Mouse (Mus musculus) lung, embryonic 15.5 days (tissue): ENCODE measurements around the gene Slc39a10. TPM values are rescaled to one million over a fixed set of nuclear protein-coding genes. Genes with fewer than 3 reads are reported as not detected.

ENCODE experiments used
- ATAC-seq: fragments of 200-750 bp; cut with Nextera tagmentation; 2 replicates; pipeline ENCODE4 v1.8.0; 2017; ENCODE audit warnings: moderate number of reproducible peaks, borderline replicate concordance; ENCODE audit not compliant: low FRiP score, low TSS enrichment; ENCODE audit errors: extremely low read depth
- H3K27ac ChIP-seq: fragments of 300-500 bp; sonication (generic); 2 replicates; pipeline ENCODE4 v1.5.1; 2015; ENCODE audit warnings: moderate library complexity, mild to moderate bottlenecking, inconsistent platforms
- H3K27me3 ChIP-seq: fragments of 300-500 bp; sonication (generic); 2 replicates; pipeline ENCODE4 v1.6.1; 2015; ENCODE audit warnings: inconsistent platforms
- H3K36me3 ChIP-seq: fragments of 300-500 bp; sonication (generic); 2 replicates; pipeline ENCODE4 v1.6.1; 2015; ENCODE audit warnings: inconsistent platforms
- H3K4me1 ChIP-seq: fragments of 300-500 bp; sonication (generic); 2 replicates; pipeline ENCODE4 v1.6.1; 2015; ENCODE audit warnings: inconsistent platforms
- H3K4me2 ChIP-seq: fragments of 300-500 bp; sonication (generic); 2 replicates; pipeline ENCODE4 v1.6.1; 2015; ENCODE audit warnings: inconsistent platforms, mild to moderate bottlenecking, moderate library complexity
- H3K4me3 ChIP-seq: fragments of 300-500 bp; sonication (generic); 2 replicates; pipeline ENCODE4 v1.5.1; 2015; ENCODE audit warnings: mild to moderate bottlenecking, inconsistent platforms
- H3K9ac ChIP-seq: fragments of 300-500 bp; sonication (generic); 2 replicates; pipeline ENCODE4 v1.6.1; 2015; ENCODE audit warnings: inconsistent platforms
- H3K9me3 ChIP-seq: fragments of 300-500 bp; sonication (generic); 2 replicates; pipeline ENCODE4 v1.6.1; 2016; ENCODE audit warnings: inconsistent platforms
- WGBS: fragments of 180-500 bp; shearing (Covaris S2); methylation state at CpG from one replicate; pipeline ENCODE4 v1.1.7; 2015; 5-methylcytosine and 5-hydroxymethylcytosine counted together
- polyA plus RNA-seq: library from polyadenylated mRNA; unstranded; fragments of >200 nt; fragmentation: Nextera tagmentation; extraction: Ambion mirVana; gene quantifications from 2 replicates; pipeline ENCODE4 v1.2.1, GENCODE M21; 2015

Slc39a10 gene
- polyA plus RNA-seq, 1 experiment from 2014 or later: 41.3 TPM

DNA sequence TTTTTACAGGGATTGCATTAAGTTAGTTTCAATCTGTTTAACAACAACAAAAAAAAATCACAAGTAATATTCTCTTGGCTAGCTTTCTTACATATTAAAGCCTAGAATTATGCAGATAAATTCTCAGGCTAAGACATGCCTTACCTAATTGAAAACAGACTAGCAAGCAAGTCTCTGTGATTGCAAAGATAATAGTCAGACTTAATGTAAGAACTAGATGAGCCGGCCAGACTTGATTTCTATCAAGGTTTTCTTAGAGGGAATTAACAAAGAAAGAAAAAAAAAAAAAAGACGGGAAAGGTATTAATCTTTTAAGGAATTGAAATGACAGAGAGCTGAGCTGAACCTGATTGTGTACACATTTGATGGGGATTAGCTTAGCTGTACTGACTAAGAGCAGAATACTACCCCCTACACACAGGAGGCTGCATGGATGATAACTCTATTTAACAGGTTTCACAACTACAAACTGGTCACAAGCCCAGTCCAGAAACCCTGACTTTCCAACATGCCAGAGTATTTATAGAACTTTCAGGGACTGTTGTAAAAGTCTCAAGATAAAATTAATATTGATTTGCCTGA lies 9.5 kb upstream of the Slc39a10 start:
- 46% methylated on average over 2 of the region's 2 CpGs for WGBS

DNA sequence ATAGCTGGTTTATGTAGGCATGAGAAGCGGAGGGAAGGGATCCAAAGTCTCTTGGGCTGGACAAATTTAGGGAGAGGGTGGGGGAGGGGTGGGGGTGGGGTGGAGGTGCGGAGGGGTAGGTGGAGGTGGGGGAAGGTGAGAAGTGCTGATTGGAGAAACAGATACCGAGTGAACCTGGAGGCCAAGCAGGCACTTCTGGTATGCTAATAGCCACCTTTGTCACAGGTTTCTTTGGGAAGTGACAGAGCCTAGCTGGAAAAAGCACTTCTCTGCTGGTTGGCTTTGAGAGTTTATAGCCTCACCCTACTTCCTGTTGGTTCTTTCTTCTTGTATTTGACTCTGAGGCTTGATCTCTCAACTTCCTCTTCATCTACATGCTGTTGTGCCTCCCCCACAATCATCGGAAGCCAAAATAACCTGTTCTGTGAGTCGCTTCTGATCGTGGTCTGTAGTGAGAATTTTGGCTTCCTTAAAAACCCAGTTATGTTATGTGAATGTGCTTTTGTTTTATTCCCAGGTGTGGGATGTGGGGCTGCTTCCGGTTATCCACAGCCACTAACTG lies 1.7 kb upstream of the Slc39a10 start:
- H3K4me2 ChIP-seq: no peak overlapping the region
- no peaks in the 10 kb centered on the region for H3K9me3 ChIP-seq
- no peak overlapping the region for H3K9ac ChIP-seq
- ATAC-seq: 0 out of 2 replicates have a peak, but pooled peaks have one; percentile 55
- no peak overlapping the region for H3K4me3 ChIP-seq
- no peaks in the 10 kb centered on the region for H3K27me3 ChIP-seq
- no peaks in the 10 kb centered on the region for H3K36me3 ChIP-seq
- H3K4me1 ChIP-seq: no peaks in the 10 kb centered on the region; the same call in 1 of the 2 replicates
- H3K27ac ChIP-seq: peak overlapping the region; percentile 21; the same call in 1 of the 2 replicates
- 19% methylated on average over 7 of the region's 7 CpGs for WGBS

More for the DNA sequence above, 9.5 kb upstream of the Slc39a10 start:
- Histone ChIP-seq H3K4me1 (no peaks in the 10 kb centered on the region), H3K4me2 (no peak overlapping the region), H3K27ac (no peak overlapping the region), H3K27me3 (no peaks in the 10 kb centered on the region), H3K4me3 (no peak overlapping the region), H3K9ac (no peak overlapping the region), H3K9me3 (no peaks in the 10 kb centered on the region), H3K36me3 (no peaks in the 10 kb centered on the region)
- no peak for ATAC-seq

DNA sequence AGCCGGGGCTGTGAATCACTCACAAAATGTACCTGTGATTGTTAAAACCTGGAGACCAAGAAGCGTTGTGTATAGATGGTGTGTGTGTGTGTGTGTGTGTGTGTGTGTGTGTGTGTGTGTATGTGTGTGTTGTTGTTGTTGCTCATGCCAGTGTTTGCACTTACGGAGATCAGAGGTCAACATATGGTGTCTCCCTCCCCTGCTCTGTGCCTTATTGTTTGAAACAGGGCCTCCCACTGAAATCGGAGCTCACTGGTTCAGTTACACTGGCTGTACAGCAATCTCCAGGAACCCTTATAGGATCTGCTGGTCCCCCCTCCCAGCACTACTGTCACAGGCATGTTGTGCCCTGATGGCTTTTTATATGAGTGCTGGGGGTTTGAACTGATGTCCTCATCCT lies 3.9 kb downstream of the Slc39a10 start:
- 18% methylated on average over 4 of the region's 4 CpGs for WGBS
- Histone ChIP-seq H3K4me3 (no peak overlapping the region), H3K27ac (peak overlapping the region; percentile 76), H3K9ac (no peak overlapping the region), H3K4me2 (0 out of 2 replicates have a peak overlapping the region, but pooled peaks have one; percentile 36), H3K4me1 (peaks cover 15% of the 10 kb centered on the region; the same call in 1 of the 2 replicates), H3K9me3 (no peaks in the 10 kb centered on the region), H3K36me3 (no peaks in the 10 kb centered on the region), H3K27me3 (no peaks in the 10 kb centered on the region)
- ATAC-seq: no peak

DNA sequence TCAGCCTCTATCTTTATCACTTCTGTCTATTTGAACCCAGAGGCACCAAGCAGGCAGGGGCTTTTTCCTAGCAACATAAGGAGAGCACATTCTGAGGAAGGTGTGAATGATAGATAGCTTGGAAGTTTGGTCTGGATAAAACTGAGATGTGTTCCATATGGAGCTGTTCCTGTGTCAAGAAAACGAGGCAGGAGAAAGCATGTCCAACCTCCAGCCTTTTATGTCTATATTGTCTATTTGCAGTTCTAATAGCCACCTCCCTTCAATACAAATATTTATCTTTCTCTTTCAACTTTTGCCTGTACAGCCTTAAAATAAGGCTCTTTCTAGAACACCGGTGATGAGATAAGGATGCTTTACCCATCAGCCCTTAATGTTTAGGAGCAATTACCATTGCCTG lies 4.3 kb downstream of the Slc39a10 start:
- peak; percentile 47 for ATAC-seq
- 4% methylated on average over 2 of the region's 2 CpGs for WGBS
- H3K4me3 ChIP-seq: no peak overlapping the region
- no peaks in the 10 kb centered on the region for H3K9me3 ChIP-seq
- no peak overlapping the region for H3K9ac ChIP-seq
- no peaks in the 10 kb centered on the region for H3K27me3 ChIP-seq
- peak overlapping the region; percentile 36 for H3K4me2 ChIP-seq
- H3K27ac ChIP-seq: peak overlapping the region; percentile 76
- H3K36me3 ChIP-seq: no peaks in the 10 kb centered on the region
- peaks cover 15% of the 10 kb centered on the region; the same call in 1 of the 2 replicates for H3K4me1 ChIP-seq

DNA sequence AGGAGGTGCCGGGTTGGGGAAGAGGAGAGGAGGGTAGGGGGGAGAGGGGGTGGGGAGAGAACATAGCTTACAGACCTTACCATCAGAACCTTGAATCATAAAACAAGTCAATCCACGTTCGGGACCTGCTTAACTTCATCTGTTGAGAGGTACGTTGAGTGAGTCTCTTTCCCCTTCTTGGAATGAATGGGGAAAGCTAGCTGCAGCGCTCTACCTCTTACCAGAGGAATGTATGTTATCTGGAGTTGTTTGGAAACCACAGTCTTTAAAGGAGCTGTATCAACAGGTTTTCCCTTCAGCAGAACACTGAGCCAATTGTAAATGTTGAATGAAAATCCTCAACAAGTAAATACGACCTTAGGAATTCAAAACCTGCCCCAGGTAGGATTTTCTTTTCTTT lies 4.7 kb downstream of the Slc39a10 start:
- Histone ChIP-seq H3K27ac (peak overlapping the region; percentile 76), H3K9me3 (no peaks in the 10 kb centered on the region), H3K4me3 (0 out of 2 replicates have a peak overlapping the region, but pooled peaks have one; percentile 8), H3K4me1 (peaks cover 15% of the 10 kb centered on the region; the same call in 1 of the 2 replicates), H3K27me3 (no peaks in the 10 kb centered on the region), H3K4me2 (peak overlapping the region; percentile 36), H3K36me3 (no peaks in the 10 kb centered on the region), H3K9ac (no peak overlapping the region)
- peak; percentile 78 for ATAC-seq
- 7% methylated on average over 6 of the region's 6 CpGs for WGBS

DNA sequence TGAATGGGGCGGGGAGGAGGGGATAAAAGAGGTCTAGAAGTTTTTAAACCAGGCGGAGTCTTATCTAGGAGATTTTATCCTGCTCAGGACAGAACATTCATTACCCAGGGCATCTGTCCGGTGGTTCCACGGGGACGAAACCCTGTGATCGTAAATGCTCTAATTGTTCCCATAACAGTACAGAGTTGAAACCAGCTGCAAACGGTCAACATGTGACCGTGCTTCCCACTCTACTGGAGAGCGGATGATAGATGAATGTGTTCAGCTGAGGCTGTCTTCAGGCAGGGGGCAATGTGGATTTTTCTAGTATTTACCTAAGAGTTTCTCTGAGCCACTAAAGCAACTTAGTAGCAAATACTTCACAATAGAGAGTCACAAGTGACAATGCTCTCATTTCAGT lies 6.6 kb downstream of the Slc39a10 start:
- Histone ChIP-seq H3K27ac (peak overlapping the region; percentile 48), H3K4me2 (peak overlapping the region; percentile 14), H3K4me3 (no peak overlapping the region)

DNA sequence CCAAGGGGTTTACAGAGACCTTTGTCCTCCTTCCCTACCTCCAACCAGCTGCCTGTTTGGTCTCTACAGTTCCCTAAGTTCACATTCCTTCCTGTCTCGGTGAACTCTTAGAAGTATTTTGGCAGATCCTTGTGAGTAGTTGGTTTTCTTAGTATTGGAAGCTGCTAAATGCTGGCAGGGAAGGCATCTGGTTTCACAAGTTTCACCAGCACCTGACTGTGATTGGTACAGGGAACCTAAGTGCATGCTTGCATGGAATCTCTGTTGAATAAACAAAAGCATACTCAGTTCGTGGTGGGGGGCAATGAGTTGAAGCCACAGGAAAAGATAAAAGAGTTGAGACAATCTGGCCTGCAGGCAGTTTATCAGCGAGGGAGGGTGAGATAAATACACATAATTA lies 7.4 kb downstream of the Slc39a10 start:
- Histone ChIP-seq H3K9ac (no peak overlapping the region), H3K4me3 (no peak overlapping the region), H3K4me2 (no peak overlapping the region), H3K36me3 (no peaks in the 10 kb centered on the region), H3K9me3 (no peaks in the 10 kb centered on the region), H3K27ac (peak overlapping the region; percentile 35), H3K27me3 (no peaks in the 10 kb centered on the region), H3K4me1 (peaks cover 15% of the 10 kb centered on the region; the same call in 1 of the 2 replicates)
- ATAC-seq: no peak
- whole genome bisulfite sequencing: 2% methylated on average over 3 of the region's 3 CpGs

More for the DNA sequence above, 6.6 kb downstream of the Slc39a10 start:
- no peaks in the 10 kb centered on the region for H3K9me3 ChIP-seq
- H3K36me3 ChIP-seq: no peaks in the 10 kb centered on the region
- H3K9ac ChIP-seq: no peak overlapping the region
- H3K4me1 ChIP-seq: peaks cover 15% of the 10 kb centered on the region; the same call in 1 of the 2 replicates
- ATAC-seq: no peak
- 14% methylated on average over 9 of the region's 9 CpGs for WGBS
- no peaks in the 10 kb centered on the region for H3K27me3 ChIP-seq

DNA sequence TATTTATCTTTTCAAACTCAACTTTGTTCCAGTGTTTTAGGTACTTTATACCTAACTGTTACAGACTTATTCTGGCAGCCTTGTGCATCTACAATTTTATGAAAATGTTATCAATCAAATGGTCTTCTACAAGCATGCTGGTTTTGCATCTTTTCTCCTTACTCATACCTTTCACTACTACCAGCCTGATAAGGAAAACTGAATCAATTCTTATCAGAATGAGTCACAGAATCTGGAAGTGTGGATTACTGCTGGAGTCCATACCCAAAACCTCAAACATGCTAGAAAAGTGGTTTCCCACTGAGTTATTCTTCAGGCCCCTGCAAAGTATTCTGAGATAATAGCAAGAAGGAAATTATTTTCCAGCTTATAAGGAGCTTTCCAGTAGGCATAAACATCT lies 12.7 kb downstream of the Slc39a10 start:
- no peak for ATAC-seq
- Histone ChIP-seq H3K4me1 (no peaks in the 10 kb centered on the region), H3K9ac (no peak overlapping the region), H3K4me2 (no peak overlapping the region), H3K27ac (no peak overlapping the region), H3K27me3 (no peaks in the 10 kb centered on the region), H3K36me3 (no peaks in the 10 kb centered on the region), H3K9me3 (no peaks in the 10 kb centered on the region), H3K4me3 (no peak overlapping the region)

DNA sequence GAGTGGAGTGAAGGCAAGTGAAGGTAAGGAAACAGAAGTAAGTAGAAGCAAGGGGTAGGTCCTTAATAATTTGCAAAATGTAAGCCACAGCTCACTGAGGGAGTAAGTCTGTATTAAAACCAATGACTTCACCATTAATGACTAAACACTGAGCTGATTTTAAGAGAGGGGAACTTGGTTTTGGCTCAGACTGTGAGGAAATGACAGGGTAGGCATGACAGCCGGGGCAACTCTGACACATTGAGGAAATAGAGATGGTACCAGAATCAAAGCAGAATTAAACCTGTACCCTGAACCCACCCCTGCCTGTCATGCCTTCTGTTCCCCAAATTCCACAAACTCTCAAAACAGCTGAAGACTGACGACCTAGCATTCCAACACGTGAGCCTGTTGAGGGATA lies 18.9 kb downstream of the Slc39a10 start:
- Histone ChIP-seq H3K36me3 (no peaks in the 10 kb centered on the region), H3K27me3 (no peaks in the 10 kb centered on the region), H3K4me3 (no peak overlapping the region), H3K27ac (no peak overlapping the region), H3K4me2 (no peak overlapping the region), H3K9ac (no peak overlapping the region), H3K4me1 (0 out of 2 replicates have a peak, but pooled peaks cover 4% of the 10 kb centered on the region), H3K9me3 (no peaks in the 10 kb centered on the region)
- 42% methylated on average over 3 of the region's 3 CpGs for WGBS
- no peak for ATAC-seq

DNA sequence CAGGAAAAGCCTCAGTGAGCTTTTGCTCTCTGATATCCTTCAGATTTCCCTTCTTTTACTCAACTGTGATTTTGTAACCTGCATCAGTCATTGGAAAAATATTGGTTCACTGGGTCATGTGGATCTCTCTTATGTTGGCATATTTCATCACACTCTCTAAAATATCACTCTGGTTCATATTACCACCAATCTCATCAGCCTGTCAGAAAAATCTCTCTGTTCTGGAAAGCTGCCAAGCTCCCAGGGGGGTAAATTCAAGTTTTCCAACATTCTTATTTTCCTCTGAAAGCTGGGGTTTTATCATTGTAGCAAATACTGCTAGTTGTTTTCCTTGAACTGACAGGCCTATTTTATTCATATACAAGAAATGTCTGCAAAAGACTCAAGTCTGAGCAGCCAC lies 22.9 kb downstream of the Slc39a10 start:
- H3K9me3 ChIP-seq: no peaks in the 10 kb centered on the region
- ATAC-seq: no peak
- no peaks in the 10 kb centered on the region for H3K27me3 ChIP-seq

DNA sequence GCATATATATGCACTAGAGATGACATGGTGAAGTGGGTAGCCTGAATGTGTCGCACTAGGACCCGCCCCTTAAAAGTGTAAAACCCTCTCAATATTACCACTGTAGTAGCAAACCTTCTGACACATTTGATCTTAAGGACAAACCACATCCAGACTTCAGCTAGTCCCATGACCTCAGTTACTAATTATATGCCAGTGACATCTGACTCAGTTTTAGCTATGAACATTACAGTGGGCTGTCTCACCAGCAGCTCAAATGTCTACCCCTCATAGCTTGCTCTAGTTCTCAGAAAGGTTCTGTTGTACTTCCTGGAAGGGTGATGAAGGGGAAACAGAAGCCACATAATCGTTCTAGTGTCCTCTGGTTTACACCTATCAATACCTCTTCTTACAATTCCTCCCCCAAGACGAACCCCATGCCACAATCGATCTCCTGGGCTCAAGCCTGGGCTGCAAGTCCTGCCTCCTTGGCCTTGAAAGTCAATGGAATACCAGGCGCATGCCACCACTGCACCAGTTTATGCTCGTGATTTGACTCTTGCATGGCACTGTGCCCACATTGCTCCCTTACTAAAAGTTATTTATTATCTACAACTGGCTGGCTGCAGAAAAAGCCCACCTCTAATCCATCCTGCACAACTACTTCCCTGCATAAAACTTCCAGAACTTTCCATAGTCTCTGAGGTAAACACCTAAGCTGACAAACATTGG lies 28.3 kb downstream of the Slc39a10 start:
- no peaks in the 10 kb centered on the region for H3K36me3 ChIP-seq
- H3K4me2 ChIP-seq: no peak overlapping the region
- no peak overlapping the region; the same call in 1 of the 2 replicates for H3K27ac ChIP-seq
- no peak overlapping the region for H3K4me3 ChIP-seq
- H3K27me3 ChIP-seq: no peaks in the 10 kb centered on the region
- H3K9ac ChIP-seq: no peak overlapping the region
- ATAC-seq: no peak
- H3K9me3 ChIP-seq: no peaks in the 10 kb centered on the region
- peaks cover 13% of the 10 kb centered on the region; the same call in 1 of the 2 replicates for H3K4me1 ChIP-seq
- 66% methylated on average over 7 of the region's 7 CpGs for WGBS

More for the DNA sequence above, 22.9 kb downstream of the Slc39a10 start:
- Histone ChIP-seq H3K4me1 (0 out of 2 replicates have a peak, but pooled peaks cover 4% of the 10 kb centered on the region), H3K4me3 (no peak overlapping the region), H3K36me3 (no peaks in the 10 kb centered on the region), H3K9ac (no peak overlapping the region), H3K4me2 (no peak overlapping the region), H3K27ac (no peak overlapping the region)

DNA sequence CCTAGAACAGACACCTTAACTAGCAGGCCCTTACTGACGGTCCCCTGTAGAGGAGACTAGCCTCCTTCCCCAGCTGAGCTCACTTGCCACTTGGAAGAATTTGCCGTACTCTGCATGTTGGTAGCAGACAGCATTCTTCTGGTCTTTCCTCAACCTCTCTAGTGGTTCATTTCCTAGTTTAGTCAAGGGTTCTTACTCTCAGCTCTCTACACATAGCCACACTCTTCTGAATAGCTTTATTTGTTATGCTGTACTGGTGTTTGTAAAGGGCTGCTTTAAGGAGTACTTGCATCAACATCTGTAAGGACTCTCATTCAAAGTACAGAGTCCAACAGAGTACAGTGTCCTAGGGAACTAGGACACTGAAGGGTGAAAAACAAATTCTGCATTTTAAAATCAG lies 29.2 kb downstream of the Slc39a10 start:
- Histone ChIP-seq H3K27me3 (no peaks in the 10 kb centered on the region), H3K4me3 (no peak overlapping the region), H3K27ac (no peak overlapping the region), H3K9ac (no peak overlapping the region), H3K4me1 (peaks cover 13% of the 10 kb centered on the region; the same call in 1 of the 2 replicates), H3K36me3 (no peaks in the 10 kb centered on the region), H3K9me3 (no peaks in the 10 kb centered on the region), H3K4me2 (no peak overlapping the region)
- ATAC-seq: peak; percentile 76
- WGBS: 53% methylated on average over 2 of the region's 2 CpGs
